Mouse (Mus musculus): ENCODE data around the gene Cenpx. TPM values are rescaled to one million over a fixed set of nuclear protein-coding genes. Genes with fewer than 3 reads are reported as not detected.
A peak's percentile ranks its signal among the peaks of the same experiment; 100 is the strongest.
"Not testable (repeated sequence)": the region's sequence is repeated elsewhere in the genome, so short reads cannot be mapped to it uniquely, and the experiment has no call there.

Cenpx gene
- polyA plus RNA-seq (2015; fragmentation: Nextera tagmentation; extraction: Ambion mirVana) = 82.8 and 95.0 TPM in 2 replicates

DNA sequence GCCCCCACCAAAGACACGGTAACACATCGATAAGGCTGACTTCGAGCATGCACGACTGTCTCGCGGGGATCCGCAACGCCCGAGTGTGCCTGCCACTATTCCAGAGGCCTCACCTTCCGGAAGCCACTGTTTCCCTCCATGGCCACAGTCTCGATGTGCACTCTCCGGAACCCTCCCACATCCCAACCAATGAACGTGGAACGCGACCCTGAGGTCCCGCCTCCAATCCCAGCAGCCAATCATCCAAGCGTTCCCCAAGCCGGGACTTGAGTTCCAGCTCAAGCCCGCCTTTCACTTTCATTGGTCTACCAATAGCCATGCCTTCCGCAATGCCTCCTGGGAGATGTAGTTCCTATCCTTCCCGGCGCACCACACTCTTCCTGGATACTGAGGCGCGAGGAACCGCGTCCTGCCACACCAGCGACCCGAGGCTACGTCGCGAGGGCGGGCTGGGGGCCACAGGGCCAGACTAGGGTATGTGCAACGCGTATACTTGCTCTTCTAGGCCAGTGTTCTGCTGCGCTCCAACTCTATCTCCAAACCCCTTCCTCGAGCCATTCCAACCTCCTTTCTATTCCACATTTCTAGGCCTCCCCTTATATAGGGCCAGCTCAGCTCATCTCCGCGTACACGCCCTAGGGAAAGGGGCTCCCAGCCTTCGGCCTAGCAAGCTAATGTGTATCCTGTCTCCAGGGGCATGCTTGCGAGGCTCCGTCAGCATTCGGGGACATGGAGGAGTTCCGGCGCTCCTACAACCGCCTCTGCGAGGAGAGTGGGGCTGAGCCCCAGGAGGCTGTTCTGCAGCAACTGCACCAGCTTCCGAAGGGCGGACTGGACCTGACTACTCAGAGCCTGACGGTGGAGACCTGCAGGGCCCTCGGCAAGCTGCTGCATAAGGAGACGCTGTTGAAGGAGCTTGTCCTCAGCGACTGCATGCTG lies at the start of gene Cenpx, which contains the start of gene Lrrc45:
TSS of gene Cenpx (minus strand) at position 159 of the 939 bp plus-strand sequence.
TSS of gene Lrrc45 (plus strand) at position 346 of the 939 bp plus-strand sequence.
- H3K36me3 ChIP-seq (ENCODE audit: control insufficient read depth, insufficient read depth) = peaks cover 10% of the 10 kb centered on the region
- H3K4me2 ChIP-seq (ENCODE audit: low read length) = peak within 1 kb of the TSS; percentile 100
- peak; percentile 98 for ATAC-seq
- H3K4me3 ChIP-seq (replicated peaks; ENCODE audit: low read length) = peak within 1 kb of the TSS; percentile 78
- peak within 1 kb of the TSS; percentile 71 for H3K9ac ChIP-seq (replicated peaks; ENCODE audit: low read depth, low read length)
- peaks cover 20% of the 10 kb centered on the region for H3K4me1 ChIP-seq (replicated peaks; ENCODE audit: control insufficient read depth, insufficient read depth, low read length)
- no peaks in the 10 kb centered on the region for H3K9me3 ChIP-seq (ENCODE audit: control insufficient read depth, low read length)
- 2% methylated on average over 53 of the region's 53 CpGs for whole genome bisulfite sequencing
- no peaks in the 10 kb centered on the region for H3K27me3 ChIP-seq (replicated peaks; ENCODE audit: control insufficient read depth, insufficient read depth, low read length)
- peak within 1 kb of the TSS; percentile 74 for H3K27ac ChIP-seq (ENCODE audit: low read length)

DNA sequence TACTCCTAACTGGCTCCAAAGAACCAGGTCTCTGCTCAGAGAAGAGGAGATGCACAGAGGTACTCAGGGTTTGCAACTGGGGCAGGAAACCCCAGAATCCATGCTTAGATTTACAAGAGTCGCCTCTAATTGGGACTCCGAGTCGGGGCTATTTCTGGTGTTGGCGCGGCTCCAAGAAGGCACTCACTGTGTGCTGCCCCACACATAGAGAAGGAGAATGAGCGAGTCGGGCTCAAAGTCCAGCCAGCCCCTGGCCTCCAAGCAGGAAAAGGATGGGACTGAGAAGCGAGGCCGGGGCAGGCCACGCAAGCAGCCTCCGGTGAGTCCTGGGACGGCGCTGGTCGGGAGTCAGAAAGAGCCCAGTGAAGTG lies 49.1 kb upstream of the Cenpx start, which contains the start of gene Hmga1b:
TSS of gene Hmga1b (plus strand) at position 123 of the 370 bp plus-strand sequence.
- H3K4me3 ChIP-seq (replicated peaks; ENCODE audit: low read length); H3K9me3 ChIP-seq (ENCODE audit: control insufficient read depth, low read length); H3K4me1 ChIP-seq (replicated peaks; ENCODE audit: control insufficient read depth, insufficient read depth, low read length); ATAC-seq; H3K36me3 ChIP-seq (ENCODE audit: control insufficient read depth, insufficient read depth); H3K9ac ChIP-seq (replicated peaks; ENCODE audit: low read depth, low read length); H3K27ac ChIP-seq (ENCODE audit: low read length); H3K4me2 ChIP-seq (ENCODE audit: low read length); H3K27me3 ChIP-seq (replicated peaks; ENCODE audit: control insufficient read depth, insufficient read depth, low read length): not testable (repeated sequence)
- WGBS = 18% methylated on average over 12 of the region's 14 CpGs

DNA sequence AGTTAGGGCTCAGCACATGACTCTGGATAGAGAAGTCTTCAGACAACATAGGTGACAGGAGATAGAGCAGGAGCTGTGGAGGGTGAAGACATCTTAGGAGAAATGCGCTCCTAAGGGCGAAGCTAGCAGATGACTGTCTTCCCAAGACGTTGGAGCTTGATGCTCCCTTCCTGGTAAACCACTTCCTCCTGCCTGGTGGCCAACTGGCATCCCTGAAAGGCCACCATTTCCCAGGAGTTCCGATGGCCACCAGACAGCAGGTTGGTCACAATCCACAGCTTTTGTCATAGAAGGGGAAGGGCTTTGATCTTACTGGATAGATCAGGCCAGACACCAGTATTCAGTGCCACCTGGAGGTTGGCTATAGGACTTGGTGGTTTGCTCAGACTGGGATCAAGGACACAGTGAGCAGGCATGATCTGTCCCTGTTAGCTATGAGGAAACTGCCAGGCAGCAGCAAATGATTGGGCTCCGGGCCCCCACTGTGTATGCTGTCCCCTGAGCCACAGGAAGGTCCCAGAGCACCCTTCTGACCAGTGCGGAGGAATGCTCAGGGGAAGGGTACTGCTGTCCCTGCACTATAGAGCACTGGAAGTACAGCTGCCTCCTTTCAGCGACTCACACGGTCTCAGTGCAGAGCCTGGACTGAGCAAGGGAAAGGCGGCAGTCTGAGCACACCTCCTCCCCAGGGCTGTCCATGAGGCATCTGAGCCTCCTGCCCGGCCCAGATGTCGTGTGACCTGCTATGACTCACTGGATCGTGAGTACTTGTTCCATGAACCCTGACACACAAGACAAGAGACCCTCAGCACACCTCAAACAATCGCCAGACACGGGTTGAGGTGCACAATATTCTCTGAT lies 48.5 kb upstream of the Cenpx start:
- no peak overlapping the region for H3K9ac ChIP-seq (replicated peaks; ENCODE audit: low read depth, low read length)
- peaks cover 9% of the 10 kb centered on the region for H3K9me3 ChIP-seq (ENCODE audit: control insufficient read depth, low read length)
- H3K36me3 ChIP-seq (ENCODE audit: control insufficient read depth, insufficient read depth) = no peaks in the 10 kb centered on the region
- no peak overlapping the region for H3K4me3 ChIP-seq (replicated peaks; ENCODE audit: low read length)
- peaks cover 9% of the 10 kb centered on the region; the same call in 1 of the 2 replicates for H3K27me3 ChIP-seq (replicated peaks; ENCODE audit: control insufficient read depth, insufficient read depth, low read length)
- H3K4me1 ChIP-seq (replicated peaks; ENCODE audit: control insufficient read depth, insufficient read depth, low read length) = no peaks in the 10 kb centered on the region
- H3K27ac ChIP-seq (ENCODE audit: low read length) = no peak overlapping the region
- 63% methylated on average over 14 of the region's 14 CpGs for WGBS
- ATAC-seq = no peak
- H3K4me2 ChIP-seq (ENCODE audit: low read length) = no peak overlapping the region

DNA sequence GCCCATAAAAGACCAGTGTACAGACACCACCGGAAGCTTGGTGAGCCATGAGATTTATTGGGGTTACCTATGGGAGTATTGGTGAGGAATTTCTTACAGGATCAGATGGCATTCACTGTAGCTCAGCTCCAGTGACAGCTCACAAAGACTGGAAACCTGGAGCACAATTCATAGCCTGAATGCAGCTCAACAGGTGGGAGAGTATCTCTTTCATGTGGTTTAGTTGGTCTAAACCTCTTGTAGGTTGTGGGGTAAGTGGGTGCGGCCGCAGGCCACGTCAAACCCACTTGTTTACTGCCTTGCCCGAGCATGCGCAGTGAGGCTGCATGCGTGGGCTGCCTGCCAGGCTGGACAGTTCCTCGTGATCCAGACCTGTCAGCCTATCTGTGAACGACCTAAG lies 46.7 kb upstream of the Cenpx start:
- peaks cover 9% of the 10 kb centered on the region for H3K9me3 ChIP-seq (ENCODE audit: control insufficient read depth, low read length)
- H3K4me3 ChIP-seq (replicated peaks; ENCODE audit: low read length) = no peak overlapping the region
- no peak overlapping the region for H3K27ac ChIP-seq (ENCODE audit: low read length)
- no peaks in the 10 kb centered on the region for H3K4me1 ChIP-seq (replicated peaks; ENCODE audit: control insufficient read depth, insufficient read depth, low read length)
- H3K4me2 ChIP-seq (ENCODE audit: low read length) = no peak overlapping the region
- peaks cover 9% of the 10 kb centered on the region; the same call in 1 of the 2 replicates for H3K27me3 ChIP-seq (replicated peaks; ENCODE audit: control insufficient read depth, insufficient read depth, low read length)
- no peak overlapping the region for H3K9ac ChIP-seq (replicated peaks; ENCODE audit: low read depth, low read length)
- WGBS = 88% methylated on average over 9 of the region's 9 CpGs
- no peak for ATAC-seq
- no peaks in the 10 kb centered on the region for H3K36me3 ChIP-seq (ENCODE audit: control insufficient read depth, insufficient read depth)

DNA sequence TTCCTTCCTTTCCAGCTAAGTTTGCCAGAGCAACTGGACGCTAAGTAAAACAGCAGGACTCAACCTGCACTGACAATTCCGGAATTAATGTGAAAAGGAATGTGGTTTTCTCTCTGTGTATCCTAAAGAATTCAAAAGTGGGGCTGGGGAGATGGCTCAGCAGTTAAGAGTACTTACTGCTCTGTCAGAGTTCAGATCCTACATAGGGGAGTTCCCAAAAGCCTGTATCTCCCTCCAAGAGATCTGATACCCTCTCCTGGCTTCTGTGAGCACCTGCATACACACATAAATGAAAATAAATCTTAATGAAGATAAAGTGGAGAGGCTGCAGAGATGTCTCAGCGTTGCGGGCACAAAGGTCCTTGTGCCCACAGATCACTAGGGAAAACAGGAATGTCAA lies 38.1 kb upstream of the Cenpx start:
- WGBS = 78% methylated on average over 4 of the region's 4 CpGs
- Histone ChIP-seq H3K4me1 (replicated peaks; ENCODE audit: control insufficient read depth, insufficient read depth, low read length) (no peaks in the 10 kb centered on the region), H3K27ac (ENCODE audit: low read length) (no peak overlapping the region), H3K36me3 (ENCODE audit: control insufficient read depth, insufficient read depth) (no peaks in the 10 kb centered on the region), H3K9me3 (ENCODE audit: control insufficient read depth, low read length) (no peaks in the 10 kb centered on the region), H3K9ac (replicated peaks; ENCODE audit: low read depth, low read length) (no peak overlapping the region), H3K4me2 (ENCODE audit: low read length) (no peak overlapping the region), H3K4me3 (replicated peaks; ENCODE audit: low read length) (no peak overlapping the region), H3K27me3 (replicated peaks; ENCODE audit: control insufficient read depth, insufficient read depth, low read length) (0 out of 2 replicates have a peak, but pooled peaks cover 3% of the 10 kb centered on the region)
- ATAC-seq = no peak

DNA sequence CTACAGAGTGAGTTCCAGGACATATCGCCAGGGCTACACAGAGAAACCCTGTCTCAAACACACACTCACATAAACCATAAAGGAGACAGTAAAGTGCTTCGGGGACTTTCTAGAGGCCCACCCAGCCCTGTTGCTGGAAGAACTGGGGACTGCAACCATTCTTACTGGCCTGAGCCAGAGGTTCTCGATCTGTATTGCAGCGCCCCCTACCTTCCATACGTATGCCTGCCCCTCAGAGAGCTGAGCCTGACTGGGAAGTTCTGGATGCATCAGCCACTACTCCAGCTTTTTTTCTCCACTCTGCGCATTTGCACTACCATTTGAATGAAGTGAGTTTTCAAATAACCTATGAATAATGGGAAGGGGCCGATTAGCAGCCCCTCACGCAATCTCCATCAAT lies 35.9 kb upstream of the Cenpx start:
- ATAC-seq = no peak

DNA sequence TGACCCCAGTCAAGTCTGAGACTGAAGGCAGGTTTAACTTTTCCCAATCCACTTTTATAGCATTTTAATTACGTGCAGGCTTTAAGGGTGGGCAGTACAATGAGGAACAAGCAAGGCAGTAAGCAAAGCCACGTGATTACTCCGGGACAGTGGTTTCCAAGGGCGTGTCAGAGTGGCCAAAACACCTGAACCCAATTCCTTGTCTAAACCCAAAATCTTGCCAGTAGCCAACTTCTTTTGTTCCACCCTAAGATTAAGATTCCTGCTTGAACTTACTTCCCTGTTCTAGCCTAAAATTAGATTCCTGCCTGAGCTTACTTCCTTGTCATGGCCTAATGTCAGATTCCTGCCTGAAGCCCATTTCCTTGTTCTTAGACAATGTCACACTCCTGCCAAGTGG lies 34.4 kb upstream of the Cenpx start:
- no peak overlapping the region for H3K4me2 ChIP-seq (ENCODE audit: low read length)
- no peaks in the 10 kb centered on the region for H3K9me3 ChIP-seq (ENCODE audit: control insufficient read depth, low read length)
- H3K4me1 ChIP-seq (replicated peaks; ENCODE audit: control insufficient read depth, insufficient read depth, low read length) = no peaks in the 10 kb centered on the region
- no peak overlapping the region for H3K4me3 ChIP-seq (replicated peaks; ENCODE audit: low read length)
- 88% methylated on average over 4 of the region's 4 CpGs for WGBS
- H3K27me3 ChIP-seq (replicated peaks; ENCODE audit: control insufficient read depth, insufficient read depth, low read length) = 0 out of 2 replicates have a peak, but pooled peaks cover 3% of the 10 kb centered on the region
- H3K27ac ChIP-seq (ENCODE audit: low read length) = no peak overlapping the region
- no peaks in the 10 kb centered on the region for H3K36me3 ChIP-seq (ENCODE audit: control insufficient read depth, insufficient read depth)
- no peak for ATAC-seq
- H3K9ac ChIP-seq (replicated peaks; ENCODE audit: low read depth, low read length) = no peak overlapping the region

More for the DNA sequence above, 35.9 kb upstream of the Cenpx start:
- no peaks in the 10 kb centered on the region for H3K36me3 ChIP-seq (ENCODE audit: control insufficient read depth, insufficient read depth)
- no peak overlapping the region for H3K27ac ChIP-seq (ENCODE audit: low read length)
- no peaks in the 10 kb centered on the region for H3K9me3 ChIP-seq (ENCODE audit: control insufficient read depth, low read length)
- no peaks in the 10 kb centered on the region for H3K4me1 ChIP-seq (replicated peaks; ENCODE audit: control insufficient read depth, insufficient read depth, low read length)
- H3K4me3 ChIP-seq (replicated peaks; ENCODE audit: low read length) = no peak overlapping the region
- WGBS = 63% methylated on average over 8 of the region's 8 CpGs
- 0 out of 2 replicates have a peak, but pooled peaks cover 3% of the 10 kb centered on the region for H3K27me3 ChIP-seq (replicated peaks; ENCODE audit: control insufficient read depth, insufficient read depth, low read length)
- H3K4me2 ChIP-seq (ENCODE audit: low read length) = no peak overlapping the region
- H3K9ac ChIP-seq (replicated peaks; ENCODE audit: low read depth, low read length) = no peak overlapping the region

DNA sequence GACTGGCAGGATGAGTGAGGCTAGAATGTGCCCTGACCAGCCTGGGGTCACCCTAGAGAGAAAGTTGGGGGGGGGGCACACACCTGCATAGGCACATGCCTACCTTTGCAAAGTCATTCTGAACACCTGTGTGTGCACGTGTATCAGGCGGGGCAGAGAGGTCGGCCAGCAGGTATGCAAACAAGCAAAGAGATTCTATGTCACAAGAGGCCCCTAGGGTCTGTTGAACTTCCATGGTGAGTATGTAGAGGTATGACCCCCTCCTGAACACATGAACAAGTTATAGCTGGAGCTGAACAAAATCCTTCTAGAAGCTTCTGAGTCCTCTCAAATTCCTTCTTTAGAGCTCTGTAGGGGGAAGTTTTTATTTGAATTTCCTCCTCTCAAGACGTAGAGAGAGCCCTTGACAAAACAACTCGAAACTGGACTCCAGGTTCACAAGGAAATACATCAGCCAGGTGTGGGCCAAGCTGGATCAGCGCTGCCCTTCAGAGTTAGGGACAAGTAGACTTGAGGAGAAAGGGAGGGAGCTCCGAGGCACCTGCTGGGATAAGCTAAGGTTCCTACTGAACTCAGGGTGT lies 30.7 kb upstream of the Cenpx start:
- no peak for ATAC-seq
- H3K27ac ChIP-seq (ENCODE audit: low read length) = no peak overlapping the region
- H3K27me3 ChIP-seq (replicated peaks; ENCODE audit: control insufficient read depth, insufficient read depth, low read length) = no peaks in the 10 kb centered on the region
- H3K4me1 ChIP-seq (replicated peaks; ENCODE audit: control insufficient read depth, insufficient read depth, low read length) = no peaks in the 10 kb centered on the region
- H3K9me3 ChIP-seq (ENCODE audit: control insufficient read depth, low read length) = no peaks in the 10 kb centered on the region
- H3K4me2 ChIP-seq (ENCODE audit: low read length) = no peak overlapping the region
- H3K36me3 ChIP-seq (ENCODE audit: control insufficient read depth, insufficient read depth) = no peaks in the 10 kb centered on the region
- no peak overlapping the region for H3K9ac ChIP-seq (replicated peaks; ENCODE audit: low read depth, low read length)
- 80% methylated on average over 7 of the region's 7 CpGs for WGBS
- no peak overlapping the region for H3K4me3 ChIP-seq (replicated peaks; ENCODE audit: low read length)

Measured in forebrain, embryonic 16.5 days (tissue).